Mouse (Mus musculus): ENCODE measurements at regions not wholly inside any gene's neighbourhood (a gene's known extent, or its start where the extent isn't known, plus 50 kb on each side); places are given as distances from the start of the nearest gene placed in this dataset.

DNA sequence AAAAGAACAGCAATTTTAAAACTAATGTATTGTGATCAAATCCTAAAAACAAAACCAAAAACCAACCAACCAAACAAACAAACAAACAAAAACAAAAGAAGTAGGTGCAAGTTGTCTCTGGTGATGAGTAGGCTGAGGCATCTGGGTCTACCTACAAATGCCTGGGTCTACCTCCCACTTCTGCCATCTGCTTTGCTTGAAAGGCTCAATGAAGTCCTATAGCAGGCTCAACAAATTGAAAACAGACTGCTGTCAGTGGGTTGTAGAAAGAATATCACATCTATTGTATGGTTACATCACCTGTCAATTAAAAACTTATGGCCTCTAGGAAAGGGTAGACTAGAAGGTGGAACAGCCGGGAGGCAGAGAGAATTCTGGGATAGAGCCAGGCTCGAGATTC is 197.4 kb upstream of the Afdn start:
- TF ChIP-seq GATA1 (IDR thresholded peaks at IDR 0.05; ENCODE audit: low read length) (no peak), TAL1 (IDR thresholded peaks at IDR 0.05; ENCODE audit: low read length) (no peak)

All from erythroblast, embryonic 14.5 days (primary cell).